Mouse (Mus musculus): ENCODE data around the gene Gpsm1.
A peak's percentile ranks its signal among the peaks of the same experiment; 100 is the strongest.
"Not testable (repeated sequence)": the region's sequence is repeated elsewhere in the genome, so short reads cannot be mapped to it uniquely, and the experiment has no call there.

Gpsm1 gene

DNA sequence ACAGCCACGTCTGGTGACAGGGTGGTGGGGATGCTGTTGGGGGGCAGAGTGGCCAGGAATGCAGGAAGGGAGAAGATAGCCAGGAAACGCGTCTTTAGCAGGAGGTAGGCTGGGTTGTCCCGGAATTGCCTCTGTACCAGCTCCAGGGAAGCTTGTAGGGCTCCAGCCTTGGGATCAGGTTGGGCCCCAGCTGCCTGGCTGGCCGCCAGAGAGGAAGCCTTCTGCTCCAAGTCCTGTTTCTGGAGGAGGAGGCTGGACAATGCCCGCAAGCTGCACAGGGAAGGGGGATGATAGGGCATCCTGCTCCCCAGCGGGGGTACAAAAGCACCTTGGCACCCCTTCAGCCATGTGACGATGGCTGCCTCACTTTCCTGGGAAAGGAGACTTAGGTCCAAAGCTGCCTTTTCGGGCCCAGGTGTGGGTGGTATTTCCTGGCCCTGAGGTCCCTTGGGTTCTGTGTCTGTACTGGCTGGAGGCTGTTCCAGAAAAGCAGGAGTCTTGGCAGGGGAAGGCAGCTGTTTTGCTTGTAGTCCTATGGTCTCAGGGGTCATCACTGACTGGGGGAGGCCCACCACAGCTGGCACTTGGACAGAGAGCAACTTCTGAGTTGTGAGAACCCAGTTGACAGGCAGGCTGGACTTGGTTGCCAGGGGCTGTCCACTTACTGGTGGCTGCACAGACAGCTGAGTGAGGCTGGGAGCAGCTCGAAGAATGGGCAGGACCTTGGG, 49.6 kb downstream of the Gpsm1 start:
- no peak for DNase-seq (ENCODE audit: low spot score in 2 of 2)

DNA sequence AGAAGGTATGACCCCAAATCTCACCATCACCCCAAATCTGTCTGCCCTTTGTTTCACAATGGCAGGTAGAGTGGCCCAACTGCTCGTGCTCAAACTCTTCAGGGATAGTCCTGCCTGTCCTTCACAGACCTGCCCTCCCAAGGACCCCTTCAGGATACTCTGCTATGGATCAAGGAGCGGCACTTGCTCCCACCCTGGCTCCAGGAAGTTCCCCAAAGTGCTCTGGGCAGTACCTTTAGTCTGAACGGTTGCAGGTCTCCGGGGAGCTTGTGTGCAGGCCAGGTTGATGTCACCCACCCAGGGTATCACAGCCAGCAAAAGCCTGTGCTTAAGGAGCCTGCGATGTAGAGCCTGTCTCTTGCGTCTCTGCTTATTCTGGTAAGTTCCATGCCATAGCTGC, 52.6 kb downstream of the Gpsm1 start:
- no peak for DNase-seq (ENCODE audit: low spot score in 2 of 2)

DNA sequence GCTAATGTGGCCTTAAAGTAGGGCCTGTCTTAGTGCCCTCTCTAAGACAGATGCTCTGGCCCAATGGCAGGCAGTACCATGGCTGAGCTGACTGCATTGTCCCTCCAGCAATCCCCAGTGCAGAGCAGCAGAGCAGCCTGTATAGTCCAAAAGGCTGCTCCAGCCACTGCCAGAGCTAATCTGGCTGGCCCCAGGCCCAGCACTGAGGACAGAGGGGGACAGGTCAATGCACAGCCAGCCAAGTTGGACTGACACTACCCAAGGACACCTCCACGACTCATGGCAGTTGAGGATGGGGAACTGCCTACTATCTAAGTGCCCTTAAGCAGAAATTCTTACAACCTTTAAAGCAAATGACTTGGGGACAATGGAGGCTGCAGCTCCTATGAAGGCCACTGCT, 53.3 kb downstream of the Gpsm1 start:
- DNase-seq (ENCODE audit: low spot score in 2 of 2) = no peak

DNA sequence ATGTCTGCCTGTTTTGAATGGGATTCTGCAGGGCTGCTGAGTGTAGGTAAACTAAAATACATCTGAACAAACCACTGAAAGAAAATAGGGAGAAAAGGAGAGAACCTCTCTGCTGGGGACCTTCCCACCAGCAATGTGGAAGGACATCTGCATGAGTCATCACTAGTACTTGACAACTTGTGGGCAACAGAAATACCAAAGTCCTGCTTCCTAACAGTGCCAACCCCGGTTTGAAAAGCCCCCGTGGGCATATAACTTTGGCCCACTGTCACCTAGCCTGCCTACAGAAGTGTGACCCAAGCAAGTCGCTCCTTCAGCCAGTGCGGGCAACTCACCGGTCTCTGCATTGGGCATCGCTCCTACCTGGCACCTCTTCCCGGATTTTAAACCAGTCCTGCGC, 57.1 kb downstream of the Gpsm1 start:
- DNase-seq (ENCODE audit: low spot score in 2 of 2) = no peak

DNA sequence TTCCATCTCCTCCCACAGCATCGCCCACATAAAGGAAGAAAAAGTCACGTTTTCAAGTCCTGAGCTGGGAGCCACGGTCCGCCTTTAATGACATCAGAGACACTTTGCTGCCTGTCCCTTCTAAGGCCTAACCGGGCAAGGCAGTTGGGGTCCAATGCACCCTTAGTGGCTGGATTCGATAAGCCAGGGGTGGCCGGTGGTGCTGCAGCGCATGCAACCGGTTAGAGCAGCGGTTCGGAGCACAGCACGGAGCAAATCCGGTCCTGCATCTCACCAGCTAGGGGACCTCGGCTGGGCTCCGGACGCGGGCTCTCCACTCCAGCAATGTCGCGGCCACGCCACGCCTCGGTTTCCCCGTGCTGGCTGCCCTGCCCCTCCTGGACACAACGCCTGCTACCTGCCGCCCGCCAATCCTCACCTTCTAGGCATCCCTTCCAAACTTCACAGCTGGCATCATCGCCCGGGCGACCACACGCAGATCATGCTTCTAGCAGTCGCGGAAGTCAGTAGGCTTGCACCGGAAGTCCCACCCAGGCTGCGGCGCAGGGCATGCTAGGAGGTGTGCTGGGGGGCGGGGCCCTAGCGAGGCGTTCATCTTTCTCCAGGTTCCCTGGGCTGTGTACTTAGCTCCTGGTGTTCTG, 64.9 kb downstream of the Gpsm1 start, which contains the start of gene Snapc4:
Snapc4 (minus strand) TSS at position 523 of the 641 bp plus-strand sequence.
- peak; percentile 81 to 90 for DNase-seq (ENCODE audit: low spot score in 2 of 2)

DNA sequence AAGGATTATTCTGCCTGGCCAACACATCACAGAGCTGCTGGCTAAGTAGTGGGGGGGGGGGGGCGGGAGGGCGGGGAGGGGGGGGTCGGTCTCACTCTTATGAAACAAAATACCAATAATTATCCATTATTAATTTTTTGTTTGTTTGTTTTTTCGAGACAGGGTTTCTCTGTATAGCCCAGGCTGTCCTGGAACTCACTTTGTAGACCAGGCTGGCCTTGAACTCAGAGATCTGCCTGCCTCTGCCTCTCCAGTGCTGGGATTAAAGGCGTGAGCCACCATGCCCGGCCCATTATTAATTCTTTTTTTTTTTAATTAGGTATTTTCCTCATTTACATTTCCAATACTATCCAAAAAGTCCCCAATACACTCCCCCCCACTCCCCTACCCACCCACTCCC, 65.6 kb downstream of the Gpsm1 start:
- DNase-seq (ENCODE audit: low spot score in 2 of 2) = not testable (repeated sequence)

DNA sequence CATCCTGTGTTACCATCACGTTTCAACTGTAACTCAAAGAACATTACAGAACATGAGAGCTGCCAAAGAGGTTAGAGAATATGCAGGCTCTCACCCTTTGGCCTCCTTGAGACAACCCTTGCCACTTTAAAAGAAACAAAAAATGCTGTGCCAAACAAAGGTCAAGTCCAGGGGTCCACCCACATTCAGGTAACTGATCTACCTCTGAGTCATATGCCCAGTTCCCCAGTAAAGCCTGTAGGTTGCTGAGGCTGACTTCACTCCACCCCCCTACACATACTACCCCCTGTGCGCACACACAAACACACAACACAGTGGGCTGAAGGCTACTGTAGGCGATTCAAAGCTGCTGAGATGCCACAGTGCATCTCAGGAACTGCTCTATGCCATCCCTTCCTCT, 72.4 kb downstream of the Gpsm1 start:
- no peak for DNase-seq (ENCODE audit: low spot score in 2 of 2)

DNA sequence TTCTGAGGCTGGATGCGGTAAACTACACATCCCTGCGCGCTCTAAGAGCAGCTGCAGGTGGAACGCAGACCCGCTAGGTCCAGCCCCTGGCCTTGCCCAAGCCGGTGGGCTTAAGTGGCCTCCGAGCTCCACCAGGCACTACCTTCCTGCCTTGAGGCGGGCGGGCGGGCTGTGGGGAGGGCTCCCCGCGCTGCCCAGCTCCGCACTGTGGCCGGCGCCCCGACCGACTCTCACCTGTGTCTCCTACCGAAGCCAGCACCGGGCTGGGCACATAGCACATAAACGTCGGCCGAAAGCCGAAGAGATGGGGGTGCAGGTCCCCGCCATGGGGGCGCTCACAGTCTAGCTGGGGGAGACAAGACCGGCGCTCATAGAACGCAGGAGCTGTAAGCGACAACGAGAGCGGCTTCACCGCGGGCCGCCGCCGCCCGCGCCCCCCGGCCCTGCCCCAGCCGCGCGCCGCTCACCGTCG, 73.4 kb downstream of the Gpsm1 start:
- peak; percentile 41 to 80 for DNase-seq (ENCODE audit: low spot score in 2 of 2)

DNA sequence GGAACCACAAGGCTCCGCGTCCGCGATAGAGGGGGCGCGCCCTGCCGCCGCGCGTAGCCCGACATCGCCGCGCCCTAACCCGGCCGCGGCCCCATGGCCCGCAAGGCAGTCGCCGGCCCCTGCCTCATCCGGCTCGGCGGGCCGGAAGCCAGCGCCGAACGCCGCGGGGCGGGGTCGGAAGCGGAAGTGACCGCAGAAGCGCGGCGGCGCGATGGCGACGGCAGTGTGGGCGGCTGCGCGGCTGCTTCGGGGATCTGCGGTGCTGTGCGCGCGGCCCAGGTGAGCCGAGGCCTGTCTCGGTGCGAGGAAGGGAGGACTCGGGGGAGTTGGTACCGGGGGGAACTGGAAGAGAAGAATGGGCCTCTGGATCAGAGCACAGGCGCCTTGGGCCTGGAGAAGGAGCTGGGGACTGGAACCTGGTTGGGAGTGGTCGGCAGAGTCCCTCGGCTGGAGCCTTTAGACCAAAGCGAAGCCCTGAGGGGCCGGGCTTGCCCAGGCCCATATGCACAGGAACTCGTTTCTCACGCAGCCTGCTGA, 73.9 kb downstream of the Gpsm1 start, which contains the start of the genes Entr1 and Pmpca:
Entr1 (minus strand) TSS at position 163 of the 537 bp plus-strand sequence.
Pmpca (plus strand) TSS at position 186 of the 537 bp plus-strand sequence.
- peak; percentile 84 to 93 for DNase-seq (ENCODE audit: low spot score in 2 of 2)

DNA sequence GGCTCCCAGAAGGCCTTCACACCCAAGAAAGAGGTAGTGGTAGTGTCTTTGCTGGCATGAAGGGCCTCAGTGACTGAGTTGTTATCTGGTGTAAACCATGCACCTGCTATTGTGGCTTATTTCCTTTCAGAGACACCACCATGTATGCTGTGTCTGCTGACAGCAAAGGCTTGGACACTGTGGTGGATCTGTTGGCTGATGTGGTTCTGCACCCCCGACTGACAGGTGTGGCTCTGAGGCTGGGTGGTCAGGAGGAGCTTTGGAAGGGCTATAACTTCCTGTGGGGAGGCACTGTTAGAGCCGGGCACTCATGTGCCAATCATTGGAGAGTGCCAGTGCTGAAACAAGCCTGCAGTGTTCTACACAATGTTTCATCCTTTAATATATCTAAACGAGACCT, 75.6 kb downstream of the Gpsm1 start:
- no peak for DNase-seq (ENCODE audit: low spot score in 2 of 2)

DNA sequence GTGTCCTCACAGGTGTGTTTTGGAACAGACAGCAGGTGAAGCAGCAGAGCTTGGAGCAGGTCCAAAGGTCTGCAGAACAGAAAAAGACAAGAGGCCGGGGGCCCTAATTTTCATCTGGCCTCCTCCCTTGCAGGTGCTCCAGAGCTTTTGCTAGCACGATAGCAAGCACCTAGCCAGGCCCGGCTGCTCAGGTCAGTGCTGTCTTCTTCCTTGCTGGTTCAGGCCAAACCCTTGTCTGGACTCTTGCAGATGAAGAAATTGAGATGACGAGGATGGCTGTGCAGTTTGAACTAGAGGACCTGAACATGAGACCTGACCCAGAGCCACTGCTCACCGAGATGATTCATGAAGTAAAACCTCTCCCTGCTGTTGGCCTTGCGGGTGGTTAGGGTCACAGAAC, 76.3 kb downstream of the Gpsm1 start:
- DNase-seq (ENCODE audit: low spot score in 2 of 2) = no peak

All from spleen, postnatal 4 days (tissue).